Mouse (Mus musculus): Measurements from ENCODE around the gene Man2a1.

The Man2a1 gene

DNA sequence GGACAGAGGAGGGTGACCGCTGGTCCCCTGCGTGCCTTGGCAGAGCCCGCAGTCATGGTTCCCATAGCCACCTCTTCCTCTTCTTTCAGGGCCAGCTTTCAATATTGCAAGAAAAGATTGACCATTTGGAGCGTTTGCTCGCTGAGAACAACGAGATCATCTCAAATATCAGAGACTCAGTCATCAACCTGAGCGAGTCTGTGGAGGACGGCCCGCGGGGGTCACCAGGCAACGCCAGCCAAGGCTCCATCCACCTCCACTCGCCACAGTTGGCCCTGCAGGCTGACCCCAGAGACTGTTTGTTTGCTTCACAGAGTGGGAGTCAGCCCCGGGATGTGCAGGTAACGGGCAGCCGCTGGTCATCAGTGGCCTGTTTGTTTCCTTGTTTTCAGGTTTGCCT lies 23.9 kb downstream of the Man2a1 start:
- DNase-seq (ENCODE audit: low read depth, low spot score), result no peak

DNA sequence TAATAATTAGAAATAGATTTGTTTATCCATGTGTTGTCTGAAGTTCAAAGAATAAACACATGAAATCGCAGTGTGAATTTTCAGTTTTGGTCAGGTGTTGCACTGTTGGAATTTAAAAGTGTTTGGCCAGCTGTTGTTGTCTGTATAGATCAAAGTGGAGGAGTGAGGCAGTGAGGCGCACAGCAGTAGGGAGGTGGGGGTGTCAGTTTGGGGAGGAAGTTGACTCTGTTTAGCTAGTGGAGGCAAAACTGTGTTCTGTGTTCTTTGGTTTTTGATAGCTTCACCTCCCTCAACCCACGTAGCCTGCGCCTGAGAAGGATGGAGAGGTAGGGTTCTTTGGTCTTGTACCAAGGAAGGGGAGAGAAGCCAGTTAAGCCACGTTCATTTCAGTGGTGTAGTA lies 28.3 kb downstream of the Man2a1 start:
- no peak for DNase-seq (ENCODE audit: low read depth, low spot score)

DNA sequence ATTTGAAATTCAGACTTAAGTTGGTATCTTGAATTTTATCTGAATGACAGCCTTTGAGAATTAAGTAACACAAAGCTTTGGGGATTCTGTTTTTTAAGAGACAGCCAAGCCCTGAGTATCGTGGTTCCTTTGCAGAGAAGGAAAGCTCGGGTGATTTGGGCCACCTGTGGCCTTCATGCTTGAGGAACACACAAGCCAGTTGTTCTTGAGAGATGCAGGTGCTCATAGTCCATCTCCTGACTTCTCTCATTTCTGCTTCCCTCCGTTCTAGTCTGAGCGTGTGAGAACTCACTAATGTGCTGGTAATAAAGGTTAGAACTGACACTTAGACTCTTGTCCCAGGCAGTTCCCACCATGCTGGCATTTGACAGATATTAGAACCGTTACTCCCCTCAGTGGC lies 28.9 kb downstream of the Man2a1 start:
- no peak for DNase-seq (ENCODE audit: low read depth, low spot score)

DNA sequence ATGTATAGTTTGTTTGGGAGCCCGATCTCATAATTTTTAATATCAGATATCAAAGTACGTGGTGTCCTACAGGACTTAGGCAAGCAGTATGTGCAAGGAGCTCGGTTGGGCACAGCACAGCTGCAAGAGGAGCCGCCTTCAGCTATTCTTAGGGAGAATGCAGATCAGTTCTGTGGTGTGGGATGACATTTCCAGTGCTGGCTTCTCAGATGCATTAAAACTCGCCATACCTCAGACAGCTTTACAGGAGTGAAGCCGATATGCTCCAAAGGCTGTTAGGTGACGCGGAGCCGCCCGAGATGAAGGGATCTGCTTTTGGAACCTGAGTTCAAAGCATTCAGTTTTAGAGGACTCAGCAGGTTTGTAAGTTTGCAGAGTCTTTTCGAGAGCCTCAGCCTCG lies 30.0 kb downstream of the Man2a1 start:
- DNase-seq (ENCODE audit: low read depth, low spot score), result no peak

DNA sequence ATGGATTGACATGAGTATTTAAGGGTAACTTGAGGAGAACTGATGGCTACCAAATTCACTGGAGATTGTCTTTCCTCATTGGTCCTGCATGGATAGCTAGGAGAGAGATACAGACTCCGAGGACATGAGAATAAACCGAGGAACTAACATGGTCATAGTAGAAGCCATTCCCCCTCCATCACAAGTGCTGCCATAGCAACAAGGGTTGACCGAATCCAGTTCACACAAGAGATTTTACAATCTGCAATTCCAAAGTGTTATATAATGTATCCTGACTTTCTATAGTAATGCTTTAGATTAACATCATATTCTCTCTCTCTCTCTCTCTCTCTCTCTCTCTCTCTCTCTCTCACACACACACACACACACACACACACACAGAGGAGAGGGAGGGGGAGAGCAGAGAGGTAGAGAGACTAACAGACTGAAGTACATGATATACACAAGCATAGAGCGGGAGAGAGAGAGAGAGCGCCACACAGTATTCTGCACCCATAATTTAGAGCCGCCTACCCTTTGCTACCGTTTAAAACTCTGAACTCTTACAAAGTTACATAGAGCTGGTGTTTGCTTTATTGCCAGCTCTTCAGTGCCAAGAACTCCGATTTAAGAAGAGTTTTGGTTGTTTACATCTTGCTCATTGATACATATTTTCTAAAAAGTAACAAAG lies 37.5 kb downstream of the Man2a1 start:
- DNase-seq (ENCODE audit: low read depth, low spot score), result no peak

DNA sequence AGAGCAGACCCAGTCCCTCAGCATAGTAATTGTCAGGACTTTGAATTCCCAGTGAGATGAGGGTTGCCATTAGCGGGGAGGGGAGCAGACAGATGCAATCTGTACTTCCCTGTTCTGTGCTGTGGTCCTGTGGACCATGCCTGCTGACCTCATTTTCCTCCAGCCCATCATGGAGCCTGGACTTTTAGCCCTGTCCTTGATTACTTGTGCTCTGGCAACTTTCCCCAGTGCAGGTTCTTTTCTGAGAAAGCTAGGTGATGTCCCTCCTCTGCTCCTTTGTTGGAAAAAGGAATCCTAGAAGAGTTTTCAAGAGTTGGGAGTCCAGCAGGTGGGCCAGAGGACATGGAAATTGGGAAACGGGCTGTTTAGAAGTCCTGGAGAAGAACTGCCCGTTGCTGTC lies 40.8 kb downstream of the Man2a1 start:
- DNase-seq (ENCODE audit: low read depth, low spot score), result no peak

DNA sequence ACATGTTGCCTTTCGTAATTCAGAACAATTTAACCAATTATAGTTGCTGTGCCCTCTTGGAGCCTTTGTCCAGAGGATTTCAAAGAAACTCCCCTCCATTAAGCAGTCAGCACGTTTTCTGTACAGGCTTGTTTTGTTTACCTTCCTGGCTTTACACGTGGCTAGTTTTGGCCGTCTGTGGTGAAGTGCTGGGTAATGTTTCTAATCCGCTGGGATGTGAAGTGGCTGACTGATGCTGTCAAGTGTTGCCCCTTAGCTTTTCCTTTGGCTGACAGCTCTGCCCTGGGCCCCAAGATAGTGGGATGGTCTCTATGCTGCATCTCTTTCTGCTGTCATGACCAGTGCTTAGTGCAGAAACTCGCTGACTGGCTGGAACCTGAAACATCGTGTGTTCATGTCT lies 43.1 kb downstream of the Man2a1 start:
- DNase-seq (ENCODE audit: low read depth, low spot score), result no peak

DNA sequence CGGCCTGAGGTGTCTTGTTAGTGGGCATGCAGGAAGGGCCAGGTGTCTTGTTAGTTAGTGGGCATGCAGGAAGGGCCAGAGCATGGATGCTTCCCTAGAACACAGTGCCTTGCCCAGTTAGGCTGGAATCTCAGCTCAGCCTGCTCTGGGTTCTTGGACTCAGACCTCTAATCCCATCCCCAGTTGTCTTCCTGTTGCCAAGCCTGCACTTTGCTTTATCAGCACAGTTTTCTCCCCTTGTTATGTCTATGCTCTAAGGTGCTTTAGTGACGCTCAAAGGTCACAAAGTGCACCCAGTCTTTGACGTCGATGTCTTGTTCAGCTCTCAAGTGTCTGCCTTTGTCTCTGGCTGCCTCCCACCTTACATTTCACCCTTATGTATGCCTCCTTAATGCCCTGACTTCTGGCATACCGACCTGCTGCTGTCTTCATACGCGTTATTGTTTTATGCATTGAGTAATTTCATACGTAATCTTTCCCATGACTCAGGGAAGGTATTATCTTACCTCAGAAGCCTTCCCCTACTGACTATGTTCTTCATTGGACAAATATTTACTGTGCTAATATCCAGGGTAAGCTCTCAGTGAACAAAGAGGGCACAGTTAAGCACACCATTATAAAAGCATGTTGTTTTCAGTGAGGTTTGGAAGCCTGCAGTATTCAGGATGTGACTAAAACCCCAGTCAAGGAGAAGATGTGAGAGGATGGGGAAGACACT lies 44.5 kb downstream of the Man2a1 start:
- no peak for DNase-seq (ENCODE audit: low read depth, low spot score)

DNA sequence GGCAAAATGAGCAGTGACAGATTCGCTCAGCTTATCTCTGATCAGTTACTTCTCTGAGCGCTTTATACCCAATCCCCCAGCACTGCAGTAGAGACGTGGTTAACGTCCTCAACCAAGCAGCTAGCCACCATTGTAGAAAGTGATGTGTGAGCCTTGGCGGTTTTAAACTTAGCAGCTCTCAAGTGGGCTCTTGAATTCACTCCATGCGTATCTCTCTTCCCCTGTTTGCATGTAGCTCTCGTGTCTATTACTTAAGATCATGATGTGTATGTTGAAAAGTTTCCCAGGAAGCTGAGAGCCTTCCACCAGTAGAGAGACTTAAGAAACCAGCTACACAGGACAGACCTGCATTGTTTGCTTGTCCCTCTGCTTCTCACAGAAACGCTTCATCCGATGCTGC lies 46.9 kb downstream of the Man2a1 start:
- no peak for DNase-seq (ENCODE audit: low read depth, low spot score)

DNA sequence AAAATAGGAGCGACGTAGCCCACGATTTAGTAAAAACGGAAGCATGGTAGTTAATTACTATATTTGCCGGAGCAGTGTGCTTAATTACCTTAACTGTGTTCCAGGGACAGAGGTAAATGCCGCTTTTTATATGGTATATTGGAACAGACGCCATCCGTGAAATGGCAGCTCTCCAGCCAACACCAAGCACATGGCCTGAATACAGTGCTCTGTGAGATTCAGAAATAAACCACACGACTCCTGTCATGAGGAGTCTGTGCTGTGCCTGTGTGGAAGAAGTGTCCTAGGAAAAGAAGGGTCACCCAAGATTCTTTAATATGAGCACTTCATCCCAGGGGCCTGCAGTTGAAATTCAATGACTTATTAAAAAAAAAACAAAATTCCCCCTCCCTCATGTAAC lies 50.2 kb downstream of the Man2a1 start:
- DNase-seq (ENCODE audit: low read depth, low spot score), result no peak

DNA sequence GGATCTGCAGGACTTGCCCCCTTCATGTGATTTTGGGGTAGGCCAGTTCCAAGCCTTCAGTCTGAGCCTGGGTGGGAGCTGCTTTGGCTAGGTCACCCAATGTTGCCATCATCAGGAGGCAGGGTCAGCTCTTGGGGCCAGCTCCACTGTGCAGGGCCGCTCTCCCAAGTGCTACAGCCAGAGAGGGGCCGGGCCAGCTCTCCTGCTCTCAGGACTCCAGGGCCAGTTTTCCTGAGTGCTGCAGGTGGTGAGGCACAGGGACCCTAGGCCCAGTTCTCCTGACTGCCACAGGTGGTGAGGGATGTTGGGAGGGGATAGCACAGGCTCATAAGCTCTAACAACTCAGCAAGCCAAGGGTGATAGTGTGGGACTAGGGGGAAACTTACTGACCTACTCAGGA lies 53.1 kb downstream of the Man2a1 start:
- no peak for DNase-seq (ENCODE audit: low read depth, low spot score)

DNA sequence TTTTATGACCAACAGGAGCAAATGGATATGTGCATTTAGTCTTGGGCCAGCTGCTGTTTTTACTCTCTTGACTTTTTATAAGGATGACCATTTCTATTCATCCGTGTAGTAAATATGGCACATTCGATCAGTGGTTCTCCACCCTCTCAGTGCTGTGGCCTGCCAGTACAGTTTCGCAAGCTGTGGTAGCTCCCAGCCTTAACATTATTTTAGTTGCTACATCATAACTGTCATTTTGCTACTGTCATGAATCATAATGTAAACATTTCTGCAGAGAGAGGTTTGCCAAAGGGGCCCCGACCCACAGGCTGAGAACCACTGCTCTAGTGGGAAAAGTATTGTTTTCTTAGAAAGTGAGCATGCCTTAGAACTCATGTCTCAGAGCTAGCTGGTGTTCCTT lies 59.1 kb downstream of the Man2a1 start:
- no peak for DNase-seq (ENCODE audit: low read depth, low spot score)

DNA sequence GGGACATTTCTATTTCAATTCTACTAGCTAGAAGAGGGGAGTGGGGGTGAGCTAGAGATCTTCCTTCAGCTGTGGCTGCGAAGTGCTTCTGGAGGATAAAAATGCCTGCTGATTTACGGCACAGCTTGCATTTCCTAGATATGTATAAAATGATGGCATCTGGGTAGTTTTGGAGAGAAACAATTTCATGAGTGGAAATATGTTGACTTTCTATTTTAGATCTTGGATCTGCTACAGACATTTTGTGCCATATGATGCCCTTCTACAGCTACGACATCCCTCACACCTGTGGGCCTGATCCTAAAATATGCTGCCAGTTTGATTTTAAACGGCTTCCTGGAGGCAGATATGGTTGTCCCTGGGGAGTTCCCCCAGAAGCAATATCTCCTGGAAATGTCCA lies 66.0 kb downstream of the Man2a1 start:
- no peak for DNase-seq (ENCODE audit: low read depth, low spot score)

DNA sequence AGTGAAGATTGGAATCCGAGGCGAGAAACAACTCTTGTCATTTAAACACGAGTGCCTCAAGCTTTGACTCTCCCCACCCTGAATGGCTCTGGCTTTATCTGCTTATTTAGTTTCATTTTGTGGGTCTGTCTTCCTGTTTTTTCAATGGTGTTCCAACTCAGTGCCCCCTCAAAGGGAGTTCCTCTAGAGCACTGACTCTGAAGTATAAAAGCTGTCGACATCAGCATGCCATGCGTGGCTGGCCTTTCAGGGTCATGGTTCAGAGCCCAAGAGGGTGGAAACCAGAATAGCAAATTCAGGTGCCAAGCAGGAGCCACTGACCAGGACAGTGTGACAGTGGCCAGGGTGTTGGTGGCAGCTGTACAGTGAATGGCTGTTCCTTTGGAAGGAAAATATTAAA lies 68.0 kb downstream of the Man2a1 start:
- no peak for DNase-seq (ENCODE audit: low read depth, low spot score)

DNA sequence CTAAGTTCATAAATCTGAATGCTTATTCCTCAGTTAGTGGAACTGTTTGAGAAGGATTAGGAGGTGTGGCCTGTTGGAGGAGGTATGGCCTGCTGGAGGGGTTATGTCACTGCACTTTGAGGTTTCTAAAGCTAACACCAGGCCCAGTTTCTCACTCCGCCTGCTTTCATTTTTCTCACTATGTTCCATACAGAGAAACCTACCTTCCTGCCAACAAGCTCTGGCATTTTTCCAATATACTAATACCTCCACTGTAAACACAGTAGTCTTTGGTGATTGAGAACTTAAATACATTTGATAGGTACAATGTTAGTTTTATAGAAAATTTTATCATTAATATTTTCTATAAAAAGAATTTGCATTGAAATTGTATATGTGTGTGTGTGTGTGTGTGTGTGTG lies 73.9 kb downstream of the Man2a1 start:
- no peak for DNase-seq (ENCODE audit: low read depth, low spot score)

DNA sequence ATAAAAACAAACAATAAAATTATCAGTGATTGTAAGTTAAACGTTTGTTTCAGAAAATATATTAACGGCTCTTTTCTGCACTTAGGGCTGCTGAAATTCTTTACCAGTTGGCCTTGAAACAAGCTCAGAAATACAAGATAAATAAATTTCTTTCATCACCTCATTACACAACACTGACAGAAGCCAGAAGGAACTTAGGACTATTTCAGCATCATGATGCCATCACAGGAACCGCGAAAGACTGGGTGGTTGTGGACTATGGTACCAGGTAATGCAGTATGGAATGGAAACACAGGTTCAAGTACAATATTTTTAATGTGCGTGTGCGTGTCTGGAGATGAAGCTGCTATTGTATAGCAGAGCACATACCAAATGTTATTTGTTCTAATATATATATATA lies 74.4 kb downstream of the Man2a1 start:
- no peak for DNase-seq (ENCODE audit: low read depth, low spot score)

DNA sequence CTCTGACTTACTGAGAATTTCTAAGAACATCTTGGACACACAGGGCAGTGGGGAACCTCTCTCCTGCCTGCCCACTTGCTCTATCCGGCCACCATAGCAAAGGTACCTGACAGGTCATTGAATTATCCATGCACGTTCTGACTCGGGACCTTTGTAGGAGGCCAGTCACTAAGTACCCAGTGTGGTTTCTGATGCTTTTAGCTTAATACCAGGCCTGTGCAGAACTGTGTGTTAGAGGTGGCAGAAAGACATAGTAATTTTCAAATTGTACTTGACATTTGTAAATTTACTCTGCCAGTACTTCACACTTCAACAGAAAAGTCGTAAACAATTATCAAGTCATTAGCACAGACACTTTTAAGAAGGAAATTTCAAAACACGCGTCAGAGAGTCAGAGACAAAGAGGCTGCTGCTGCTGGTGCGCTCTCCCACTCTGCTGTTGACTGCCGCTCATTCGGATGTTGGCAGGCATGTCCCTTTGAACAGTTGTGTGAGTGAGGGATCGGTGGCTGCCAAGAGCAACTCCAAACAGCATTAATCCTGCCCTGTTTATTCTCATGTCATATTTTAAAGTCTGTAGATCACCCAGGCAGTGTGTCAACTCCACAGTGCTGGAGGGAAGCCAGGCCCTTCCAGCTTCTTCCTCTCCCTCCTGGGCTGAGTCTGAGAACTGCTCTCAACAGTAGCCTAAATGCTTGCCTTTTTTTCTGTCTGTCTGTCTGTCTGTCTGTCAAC lies 76.4 kb downstream of the Man2a1 start:
- no peak for DNase-seq (ENCODE audit: low read depth, low spot score)

DNA sequence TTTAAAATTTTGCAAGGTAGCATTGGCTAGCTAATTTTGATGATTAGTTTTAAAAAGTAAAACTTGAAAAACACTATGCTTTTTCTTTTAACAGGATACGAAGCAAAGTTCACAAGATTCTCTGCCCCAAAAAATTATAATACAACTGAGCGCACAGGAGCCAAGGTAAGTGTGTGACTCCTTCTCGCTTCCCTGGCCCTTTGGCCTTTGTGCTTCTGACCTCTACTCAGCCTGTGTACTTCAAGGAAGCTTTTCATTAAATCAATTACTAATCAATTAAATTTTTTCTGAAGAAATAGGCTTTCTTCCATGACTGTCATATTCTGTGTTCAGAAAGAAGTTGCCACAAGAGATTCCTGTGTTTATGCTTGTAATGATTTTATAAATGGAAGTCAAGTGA lies 80.9 kb downstream of the Man2a1 start:
- no peak for DNase-seq (ENCODE audit: low read depth, low spot score)

DNA sequence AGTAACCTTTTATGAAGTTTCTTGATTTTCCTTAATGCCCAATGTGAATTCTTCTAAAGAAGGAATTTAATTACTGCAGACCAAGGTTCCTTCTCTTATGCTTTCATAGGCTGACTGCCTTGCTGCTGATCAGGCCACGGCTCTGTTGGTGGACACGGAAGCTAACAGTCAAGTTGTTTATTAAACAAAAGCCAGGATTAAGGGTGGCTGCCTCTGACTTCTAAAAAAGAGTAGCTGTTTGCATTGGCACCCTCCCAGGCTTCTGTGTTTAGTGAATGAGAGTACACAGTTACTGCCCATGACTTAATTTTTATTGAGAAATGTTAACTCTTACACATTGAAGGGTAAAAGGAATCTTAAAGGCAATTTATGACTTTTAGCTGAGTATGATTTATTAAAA lies 81.4 kb downstream of the Man2a1 start:
- DNase-seq (ENCODE audit: low read depth, low spot score), result no peak

DNA sequence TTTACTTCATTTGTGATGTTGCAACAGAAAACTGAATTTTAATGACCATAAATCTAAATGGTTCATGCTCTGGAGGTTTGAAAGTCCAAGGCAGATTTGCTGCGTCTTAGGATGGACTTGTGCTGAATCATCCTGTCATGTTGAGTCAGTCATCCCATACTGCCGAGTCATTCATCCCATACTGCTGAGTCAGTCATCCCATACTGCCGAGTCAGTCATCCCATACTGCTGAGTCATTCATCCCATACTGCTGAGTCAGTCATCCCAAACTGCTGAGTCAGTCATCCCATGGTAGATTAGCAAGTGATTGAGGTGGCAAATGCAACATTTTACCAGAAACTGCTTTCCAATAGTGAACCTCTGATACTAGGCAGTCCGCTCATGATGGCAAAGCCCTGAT lies 83.6 kb downstream of the Man2a1 start:
- DNase-seq (ENCODE audit: low read depth, low spot score), result peak; percentile 49

DNA sequence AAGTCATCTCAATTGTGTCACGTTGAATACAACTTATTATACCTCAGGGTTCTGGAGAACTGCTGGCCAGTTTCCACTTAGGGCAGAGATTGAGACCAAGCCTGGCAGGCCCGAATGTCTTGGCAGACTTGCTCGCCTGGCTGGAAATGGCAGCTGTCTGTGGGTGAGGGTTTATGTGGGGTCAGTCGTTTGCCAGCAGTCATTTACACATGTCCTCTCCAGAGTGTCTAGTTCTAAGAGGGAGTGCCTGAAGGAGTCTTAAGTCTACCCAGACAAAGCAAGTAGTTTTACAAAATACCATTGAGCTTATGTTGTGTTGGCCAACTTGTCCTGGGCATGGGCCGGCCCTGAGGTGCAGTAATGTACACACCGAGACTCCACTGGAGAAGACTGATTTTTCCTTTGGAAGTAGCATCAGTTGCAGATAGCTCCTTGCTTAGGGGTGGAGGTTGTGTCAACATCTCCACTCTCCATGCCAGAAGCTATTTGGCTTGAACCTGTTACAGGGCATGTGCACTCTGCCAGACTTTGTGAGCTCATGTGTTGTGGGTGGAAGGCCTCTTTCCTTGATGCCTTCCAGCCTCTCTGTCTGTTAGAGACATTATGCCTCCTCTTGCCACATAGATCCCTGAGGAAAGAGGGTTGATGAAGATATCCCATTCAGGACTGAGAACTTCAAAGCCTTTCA lies 84.8 kb downstream of the Man2a1 start:
- no peak for DNase-seq (ENCODE audit: low read depth, low spot score)

DNA sequence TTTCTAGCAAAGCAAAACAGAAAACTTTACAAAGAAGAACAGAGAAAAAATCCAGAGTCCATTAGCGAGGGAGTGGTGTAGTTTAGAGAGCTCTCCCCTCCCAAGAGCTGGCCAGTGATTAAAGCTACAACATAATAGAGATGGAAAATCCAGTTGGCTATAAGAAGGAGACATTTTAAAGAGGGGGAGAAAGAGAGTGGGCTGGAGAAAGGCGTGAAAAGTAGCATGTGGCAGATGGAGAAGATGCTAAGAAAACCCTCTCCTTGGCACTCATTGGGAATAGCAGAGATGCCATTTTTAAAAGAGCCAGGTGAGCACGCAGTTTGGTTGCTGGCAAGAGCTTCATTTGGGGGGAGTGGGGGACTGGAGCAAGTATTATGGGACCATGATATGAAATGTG lies 89.1 kb downstream of the Man2a1 start:
- DNase-seq (ENCODE audit: low read depth, low spot score), result no peak

All from ES-CJ7 (cell line).